Mouse (Mus musculus) kidney, postnatal 10 days (tissue): ENCODE results near the gene Arhgef10l.
A peak's percentile ranks its signal among the peaks of the same experiment; 100 is the strongest.
"Not testable (repeated sequence)": the region's sequence is repeated elsewhere in the genome, so short reads cannot be mapped to it uniquely, and the experiment has no call there.

Source experiments
- DNase-seq: peaks from one replicate; pipeline ENCODE4 v3.0.0; 2021; ENCODE audit warnings: mixed read lengths

Gene Arhgef10l

GRCm38 (mm10) chr4:140566785-140567184, 99.0 kb downstream of the Arhgef10l start:
- no peak for DNase-seq

DNA sequence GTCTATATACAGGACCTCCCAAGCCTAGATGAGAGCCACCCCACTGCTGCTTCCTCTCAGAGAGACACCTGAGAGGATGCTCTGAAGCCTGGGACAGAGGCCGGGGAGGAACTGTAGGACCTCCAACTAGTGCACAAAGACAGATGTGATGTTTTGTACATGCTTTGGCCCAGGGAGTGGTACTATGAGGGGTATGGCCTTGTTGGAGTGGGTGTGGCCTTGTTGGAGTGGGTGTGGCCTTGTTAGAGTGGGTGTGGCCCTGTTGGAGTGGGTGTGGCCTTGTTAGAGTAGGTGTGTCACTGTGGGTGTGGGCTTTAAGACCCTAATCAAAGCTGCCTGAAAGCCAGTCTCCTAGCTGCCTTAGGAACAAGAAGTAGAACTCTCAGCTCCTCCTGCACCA, 101.4 kb downstream of the Arhgef10l start:
- not testable (repeated sequence) for DNase-seq

DNA sequence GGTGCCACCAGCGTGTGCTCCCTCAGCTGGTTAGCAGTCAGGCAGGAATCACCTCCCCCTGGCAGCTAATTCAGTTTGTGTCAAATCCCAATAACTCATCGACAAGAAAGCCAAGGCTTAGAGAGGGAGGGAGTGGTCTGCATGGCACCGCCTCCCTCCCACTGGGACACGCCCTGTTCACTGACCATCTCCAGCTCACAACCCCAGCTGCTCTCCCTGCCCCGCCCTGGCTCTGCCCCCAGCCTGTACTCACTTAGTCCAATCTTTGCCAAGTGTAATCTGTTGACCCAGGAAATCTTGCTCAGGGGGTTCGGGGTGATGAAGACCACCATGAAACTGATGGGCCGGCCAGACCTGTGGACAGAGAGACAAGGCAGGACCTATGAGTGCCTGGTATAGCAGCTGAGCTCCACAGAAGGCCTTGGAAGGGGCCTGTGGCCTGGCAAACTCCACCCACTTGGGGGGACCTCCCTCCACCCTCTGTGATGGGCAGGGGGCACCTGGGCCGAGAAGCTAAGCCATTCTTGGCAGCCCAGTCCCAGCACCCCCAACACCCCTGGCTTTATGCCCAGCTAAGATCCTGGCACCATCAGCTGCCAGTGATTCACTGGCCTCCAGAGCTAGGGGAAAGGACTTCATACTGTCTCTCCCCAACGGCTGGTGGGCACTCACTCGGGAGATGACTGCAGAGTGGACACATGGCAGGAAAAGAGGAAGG, 103.2 kb downstream of the Arhgef10l start:
- no peak for DNase-seq

- no peak for DNase-seq
These were observed 104.1 kb downstream of the Arhgef10l start for GRCm38 (mm10) chr4:140561744-140562143.

DNA sequence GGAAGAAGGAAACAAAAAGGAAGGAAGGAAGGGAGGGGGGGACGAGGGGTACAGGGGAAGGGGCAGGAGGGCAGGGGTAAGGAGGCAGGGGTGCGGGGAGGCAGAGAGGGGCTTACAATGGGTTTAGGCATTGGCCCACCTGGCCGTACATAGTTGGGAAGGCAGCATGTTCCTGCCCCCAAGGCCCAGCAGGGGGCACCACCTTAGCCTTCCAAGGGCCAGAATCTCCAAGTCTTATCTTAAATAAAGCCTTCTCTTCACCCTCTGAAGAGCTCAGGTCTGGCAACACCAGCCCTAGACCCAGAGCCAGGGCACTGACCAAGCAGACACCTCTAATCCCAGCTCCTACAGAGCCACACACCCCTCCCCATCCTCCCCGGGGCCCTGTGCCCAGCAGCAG, 106.0 kb downstream of the Arhgef10l start:
- no peak for DNase-seq

- DNase-seq = no peak
These were observed 107.6 kb downstream of the Arhgef10l start for GRCm38 (mm10) chr4:140558193-140558592.

DNA sequence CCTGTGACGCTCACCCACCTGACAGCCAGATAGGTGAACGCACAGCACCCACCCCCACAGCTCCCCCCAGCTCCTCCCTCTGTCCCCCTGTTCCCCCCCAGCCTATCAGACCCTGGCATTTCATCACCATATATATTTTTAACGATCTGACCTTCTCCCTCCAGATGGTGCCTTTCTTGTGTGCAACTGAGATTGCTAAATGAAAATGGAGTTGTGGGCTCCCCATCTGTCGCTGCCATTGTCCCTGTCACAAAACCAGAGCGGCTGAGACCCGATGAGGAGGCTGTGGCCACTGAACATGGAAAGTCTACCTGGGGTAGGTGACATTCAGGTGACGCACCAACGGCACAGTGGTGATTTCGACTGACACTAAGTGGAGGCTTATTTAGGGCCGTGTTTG, 109.3 kb downstream of the Arhgef10l start:
- DNase-seq = no peak

DNA sequence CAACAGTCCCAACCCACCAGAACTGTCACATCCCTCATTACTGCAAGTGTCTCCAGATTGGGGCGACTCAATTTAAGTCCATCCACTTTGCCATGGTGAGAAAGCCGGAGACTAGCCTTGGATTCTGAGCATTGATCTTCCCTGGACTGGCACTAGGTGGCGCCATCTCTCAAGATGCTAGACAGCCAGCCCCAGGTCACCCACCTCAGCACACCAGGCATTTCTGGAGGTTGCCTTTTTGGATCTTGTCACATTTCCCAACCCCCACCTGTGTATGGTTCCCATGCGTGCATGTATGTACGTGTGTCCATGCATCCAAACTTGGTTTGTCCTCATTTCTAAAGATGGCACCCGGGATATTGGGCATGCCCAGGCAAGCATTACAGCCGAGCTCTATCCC, 110.5 kb downstream of the Arhgef10l start:
- peak; percentile 76 for DNase-seq

- DNase-seq = no peak
These were observed 111.3 kb downstream of the Arhgef10l start for GRCm38 (mm10) chr4:140554552-140554951.

- no peak for DNase-seq
These were observed 114.0 kb downstream of the Arhgef10l start for GRCm38 (mm10) chr4:140551766-140552165.

GRCm38 (mm10) chr4:140550670-140551069, 115.1 kb downstream of the Arhgef10l start:
- DNase-seq = no peak

DNA sequence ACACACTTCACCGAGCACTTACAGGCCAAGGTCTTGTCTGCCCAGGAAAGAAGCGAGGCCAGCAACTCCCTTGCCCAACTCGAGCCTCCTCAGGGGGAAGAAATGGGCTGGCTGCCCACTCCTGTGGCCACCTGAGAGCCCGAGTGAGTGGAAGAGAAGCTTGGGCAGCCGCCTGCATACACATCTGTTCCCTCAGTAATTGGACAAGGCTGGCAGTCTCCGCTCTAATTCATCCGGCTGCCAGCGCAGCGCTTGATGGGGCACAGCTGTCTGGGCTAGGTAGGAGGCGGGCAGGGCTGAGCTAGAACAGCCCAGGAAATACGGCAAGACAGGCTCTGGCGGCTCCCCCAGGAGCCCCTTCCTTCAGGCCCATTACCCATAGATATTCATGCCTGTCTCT, 115.8 kb downstream of the Arhgef10l start:
- no peak for DNase-seq

DNA sequence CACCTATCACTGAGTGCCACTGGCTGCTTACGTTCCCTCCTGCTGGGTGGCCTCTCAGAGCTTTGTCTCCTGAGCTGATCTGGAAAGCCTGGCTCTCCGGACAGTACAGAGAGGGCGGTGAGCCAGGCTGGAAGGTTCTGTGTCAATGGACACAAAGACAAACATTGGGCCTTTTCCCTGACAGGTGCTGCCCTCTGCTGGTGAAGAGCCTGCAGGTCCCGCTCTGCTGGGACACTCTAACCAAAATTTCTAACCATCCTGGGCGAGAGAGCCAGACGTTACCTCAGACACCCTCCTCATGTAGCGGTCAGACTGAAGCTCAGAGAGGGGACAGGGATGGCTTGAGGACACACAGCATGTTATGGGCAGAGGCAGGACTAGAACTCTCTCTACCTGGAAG, 118.3 kb downstream of the Arhgef10l start:
- DNase-seq = peak; percentile 83

DNA sequence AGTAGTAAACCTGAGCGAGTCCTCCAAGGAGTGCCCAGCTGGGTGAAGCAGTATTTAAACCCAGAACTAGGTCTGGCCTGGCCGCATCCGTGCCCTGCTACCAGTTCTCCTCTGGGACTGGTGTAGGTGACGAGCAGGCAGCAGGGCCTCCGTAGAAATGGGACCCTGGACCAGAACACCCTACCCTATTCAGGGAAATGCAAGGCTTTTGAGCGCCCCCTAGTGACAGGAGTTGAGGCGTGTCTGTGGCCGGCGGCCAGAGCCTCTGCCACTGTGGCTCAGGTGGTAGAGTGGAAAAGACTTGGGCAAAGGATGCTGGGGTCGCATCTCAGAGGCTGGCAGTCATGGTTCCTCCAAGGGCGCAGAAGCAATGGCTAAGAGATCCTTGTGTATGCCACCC, 126.7 kb downstream of the Arhgef10l start:
- peak; percentile 73 for DNase-seq

DNA sequence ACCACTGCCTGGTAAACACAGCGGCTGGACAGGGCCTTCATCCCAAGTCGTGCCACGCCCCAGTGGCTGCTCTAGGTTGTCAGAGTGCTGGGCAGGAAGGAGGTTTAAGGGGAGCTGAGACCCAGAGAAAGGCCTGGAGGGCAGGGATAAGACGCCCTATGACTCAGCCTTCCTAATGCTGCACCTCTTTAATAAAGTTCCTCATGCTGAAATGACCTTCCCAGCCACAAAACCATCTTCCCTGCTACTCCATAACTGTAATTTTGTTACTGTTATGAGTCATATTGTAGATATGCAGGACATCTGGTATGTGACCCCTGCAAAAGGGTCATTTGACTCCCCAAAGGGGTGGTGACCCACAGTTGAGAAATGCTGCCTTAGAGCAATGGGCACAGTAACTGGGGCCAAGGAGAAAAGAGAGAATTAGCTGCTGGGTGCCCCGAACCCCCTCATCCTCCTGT, 128.2 kb downstream of the Arhgef10l start:
- DNase-seq = no peak

DNA sequence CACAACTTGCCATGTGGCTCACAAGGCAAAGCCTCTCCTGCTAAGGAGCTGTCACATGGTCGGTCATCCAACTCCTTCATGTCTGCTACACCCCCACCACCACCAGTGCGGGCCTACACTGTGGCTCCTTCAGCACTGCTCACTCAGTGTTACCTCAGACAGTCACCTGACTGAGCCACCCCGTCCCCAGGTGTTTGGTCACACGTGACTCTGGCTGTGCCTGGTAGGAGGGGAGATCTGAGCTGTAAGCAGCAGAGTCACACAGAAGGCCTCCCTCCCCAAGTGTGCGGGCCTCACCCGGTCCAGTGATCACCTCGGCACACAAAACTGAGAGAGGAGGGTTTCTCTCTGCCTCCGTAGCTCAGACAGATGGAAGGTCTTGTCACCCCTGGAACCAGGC, 130.5 kb downstream of the Arhgef10l start:
- no peak for DNase-seq

DNA sequence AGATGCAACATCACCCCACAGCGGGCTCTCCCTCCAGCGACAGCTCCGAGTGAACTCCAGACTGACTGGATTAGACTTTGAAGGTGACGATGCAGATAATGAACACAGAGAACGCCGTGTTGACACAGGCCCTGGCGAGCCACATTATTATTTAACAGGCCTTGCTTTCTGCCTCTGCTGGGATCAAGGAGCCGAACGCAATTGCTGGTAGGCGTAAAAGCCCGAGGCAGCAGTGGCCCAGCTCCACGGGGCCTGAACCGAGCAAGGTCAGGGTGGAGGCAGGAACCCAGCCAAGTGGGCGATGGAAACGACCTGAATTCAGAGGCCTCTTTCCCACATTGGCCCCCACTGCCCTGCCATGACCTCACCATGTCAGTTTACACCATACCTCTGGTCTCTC, 133.5 kb downstream of the Arhgef10l start:
- DNase-seq = peak; percentile 26

GRCm38 (mm10) chr4:140531024-140531423, 134.8 kb downstream of the Arhgef10l start:
- peak; percentile 75 for DNase-seq

DNA sequence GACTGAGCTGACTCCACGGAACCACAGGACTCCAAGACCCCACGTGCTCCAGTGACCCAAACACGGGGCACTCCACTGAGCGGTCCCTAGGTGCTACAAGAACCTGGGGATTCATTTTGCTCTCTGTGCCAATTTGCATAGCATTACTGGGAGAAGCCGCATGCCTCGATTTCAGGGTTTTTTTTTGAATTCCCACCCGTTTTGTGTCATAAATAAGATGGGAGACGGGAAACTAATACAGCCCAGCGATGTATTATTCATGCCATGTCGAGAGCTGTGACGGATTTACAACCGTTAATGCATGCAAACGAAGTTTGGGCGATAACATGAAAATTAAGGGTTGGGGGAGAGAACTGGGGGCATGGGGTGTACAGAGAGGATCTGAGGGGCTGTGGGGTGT, 136.1 kb downstream of the Arhgef10l start:
- no peak for DNase-seq

DNA sequence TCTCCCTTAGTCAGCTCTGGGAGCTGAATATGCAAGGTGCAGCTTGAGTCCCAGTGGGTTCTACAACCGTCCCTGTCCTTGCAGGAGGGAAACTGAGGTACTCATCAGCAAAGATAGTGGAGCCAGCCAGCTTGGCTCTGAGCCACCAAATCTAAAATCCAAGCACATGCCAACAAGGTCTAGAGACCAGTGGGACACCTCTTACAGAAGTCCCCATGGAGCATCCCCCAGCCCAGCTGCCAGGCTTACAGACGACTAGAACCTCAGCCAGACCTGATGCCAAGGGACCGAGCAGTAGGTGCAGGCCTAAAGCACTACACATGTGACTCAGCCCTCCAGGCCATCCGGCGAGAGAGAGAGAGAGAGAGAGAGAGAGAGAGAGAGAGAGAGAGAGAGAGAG, 137.4 kb downstream of the Arhgef10l start:
- no peak for DNase-seq

- DNase-seq = no peak
These were observed 140.1 kb downstream of the Arhgef10l start for GRCm38 (mm10) chr4:140525674-140526177.

DNA sequence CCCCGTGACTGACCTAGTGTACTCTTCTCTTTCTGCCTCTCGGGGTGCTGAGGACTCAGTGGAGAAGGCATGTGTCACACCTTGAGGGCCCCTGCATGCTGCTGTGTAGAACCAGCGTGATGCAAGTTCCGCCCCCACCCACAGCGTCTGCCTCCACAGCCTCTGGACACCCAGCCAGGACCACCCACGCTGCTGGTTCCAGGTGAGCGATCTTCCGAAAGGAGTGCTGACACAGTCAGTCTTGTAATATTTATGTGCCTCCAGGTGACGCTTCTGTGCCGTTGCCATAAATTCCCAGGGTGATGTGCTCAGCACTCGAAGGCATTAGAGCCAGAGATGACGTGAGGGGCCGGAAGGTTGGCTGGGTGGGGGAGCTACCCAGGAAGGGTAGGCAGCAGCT, 140.9 kb downstream of the Arhgef10l start:
- peak; percentile 62 for DNase-seq

- DNase-seq = no peak
These were observed 142.9 kb downstream of the Arhgef10l start for GRCm38 (mm10) chr4:140522873-140523272.

GRCm38 (mm10) chr4:140520719-140521118, 145.1 kb downstream of the Arhgef10l start:
- no peak for DNase-seq

- no peak for DNase-seq
These were observed 152.0 kb downstream of the Arhgef10l start for GRCm38 (mm10) chr4:140513797-140514196.
